Mouse (Mus musculus) monocyte, adult 5-6 weeks (primary cell): ENCODE results near the gene Phyhipl. TPM values are rescaled to one million over a fixed set of nuclear protein-coding genes. Genes with fewer than 3 reads are reported as not detected.
A peak's percentile ranks its signal among the peaks of the same experiment; 100 is the strongest.

Experiments
- ATAC-seq: fragments of 153-309, 156-312 bp; replicated peaks from 2 replicates; pipeline ENCODE4 v1.8.0; 2017; ENCODE audit warnings: mild to moderate bottlenecking; ENCODE audit not compliant: low TSS enrichment, insufficient number of reproducible peaks, severe bottlenecking, poor library complexity, low FRiP score
- total RNA-seq: library from RNA; stranded (forward); fragments of 200-1000, 200-491, 200-594 nt; gene quantifications from 3 replicates; pipeline ENCODE4 v1.2.3, GENCODE M21; 2017

Phyhipl gene
- not detected in 3 replicates for total RNA-seq

DNA sequence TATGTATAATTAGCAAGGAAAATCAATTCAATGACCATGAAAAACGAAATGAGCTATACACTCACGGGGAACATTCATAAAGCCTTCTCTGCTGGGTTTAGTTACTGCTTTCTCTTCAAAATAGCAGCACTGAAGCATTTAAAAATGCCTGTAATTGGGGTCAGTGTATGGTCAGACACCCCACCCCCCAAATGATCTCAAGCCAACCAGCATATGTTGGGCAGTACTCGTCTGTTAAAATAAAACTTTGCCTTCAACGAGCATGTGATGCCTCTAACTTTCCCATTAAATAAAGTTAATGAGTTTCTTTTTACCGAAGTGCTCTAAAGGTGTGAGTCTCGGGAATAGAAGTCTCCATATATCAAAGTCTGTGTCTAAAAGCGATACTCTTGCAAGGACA, at the start of gene Phyhipl:
Gene Phyhipl (minus strand): TSS at position 138 of the 400 bp plus-strand sequence.
- no peak for ATAC-seq

DNA sequence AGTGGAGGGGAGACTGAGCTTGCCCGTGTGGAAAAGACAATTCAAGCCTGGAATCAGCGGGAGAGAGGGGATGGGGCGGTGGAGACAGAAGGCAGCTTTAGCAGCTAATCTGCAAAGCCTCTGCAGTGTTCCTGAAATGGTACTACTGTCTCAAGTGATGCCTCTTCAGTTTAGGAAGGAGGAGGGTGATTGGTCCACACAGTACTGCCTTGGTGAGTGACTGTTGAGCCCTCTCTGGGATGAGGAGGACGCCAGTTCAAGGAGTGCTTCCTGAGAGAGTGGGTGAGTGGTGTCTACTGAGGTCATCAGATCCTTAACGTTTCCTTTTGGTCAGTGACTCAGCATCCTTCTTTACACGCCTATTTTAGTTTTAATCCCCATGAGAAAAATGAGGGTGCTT, 47.4 kb upstream of the Phyhipl start:
- no peak for ATAC-seq

DNA sequence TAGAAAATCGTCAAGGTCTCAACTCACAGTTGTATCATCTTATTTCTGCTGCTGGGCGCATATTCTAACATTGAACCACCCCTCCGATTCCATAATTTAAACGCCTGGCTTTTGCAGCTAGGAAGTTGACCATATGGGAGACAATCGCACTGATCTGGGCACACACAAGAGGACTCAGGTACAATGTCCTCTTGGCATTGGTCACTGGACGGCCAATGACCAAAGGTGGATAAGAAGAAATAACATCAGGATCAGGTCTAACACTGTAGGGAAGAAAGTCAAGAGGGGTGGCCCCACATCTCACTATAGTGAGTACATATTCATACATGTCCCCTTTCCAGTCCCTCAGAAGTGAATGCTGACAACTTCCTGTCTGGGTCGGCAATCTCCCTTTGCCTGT, 43.8 kb upstream of the Phyhipl start:
- no peak for ATAC-seq

DNA sequence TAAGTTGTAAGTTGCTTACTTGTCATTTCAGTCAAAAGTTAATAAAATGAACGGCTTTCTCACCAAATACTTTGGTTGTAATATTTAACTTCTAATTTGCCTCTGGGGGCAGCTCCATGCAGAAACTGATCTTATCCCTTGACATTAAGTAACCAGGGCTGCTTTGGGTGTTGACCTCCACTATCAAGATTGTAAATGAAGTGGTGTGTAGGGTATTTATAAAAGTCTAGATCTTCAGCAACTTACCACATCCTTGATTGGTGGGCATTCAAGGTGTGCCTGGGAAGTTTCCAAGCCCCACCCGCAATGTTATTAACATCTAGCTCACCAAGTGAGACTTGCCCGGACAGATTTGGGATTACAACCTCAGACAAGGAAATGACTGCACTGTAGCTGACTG, 42.2 kb upstream of the Phyhipl start:
- no peak for ATAC-seq

DNA sequence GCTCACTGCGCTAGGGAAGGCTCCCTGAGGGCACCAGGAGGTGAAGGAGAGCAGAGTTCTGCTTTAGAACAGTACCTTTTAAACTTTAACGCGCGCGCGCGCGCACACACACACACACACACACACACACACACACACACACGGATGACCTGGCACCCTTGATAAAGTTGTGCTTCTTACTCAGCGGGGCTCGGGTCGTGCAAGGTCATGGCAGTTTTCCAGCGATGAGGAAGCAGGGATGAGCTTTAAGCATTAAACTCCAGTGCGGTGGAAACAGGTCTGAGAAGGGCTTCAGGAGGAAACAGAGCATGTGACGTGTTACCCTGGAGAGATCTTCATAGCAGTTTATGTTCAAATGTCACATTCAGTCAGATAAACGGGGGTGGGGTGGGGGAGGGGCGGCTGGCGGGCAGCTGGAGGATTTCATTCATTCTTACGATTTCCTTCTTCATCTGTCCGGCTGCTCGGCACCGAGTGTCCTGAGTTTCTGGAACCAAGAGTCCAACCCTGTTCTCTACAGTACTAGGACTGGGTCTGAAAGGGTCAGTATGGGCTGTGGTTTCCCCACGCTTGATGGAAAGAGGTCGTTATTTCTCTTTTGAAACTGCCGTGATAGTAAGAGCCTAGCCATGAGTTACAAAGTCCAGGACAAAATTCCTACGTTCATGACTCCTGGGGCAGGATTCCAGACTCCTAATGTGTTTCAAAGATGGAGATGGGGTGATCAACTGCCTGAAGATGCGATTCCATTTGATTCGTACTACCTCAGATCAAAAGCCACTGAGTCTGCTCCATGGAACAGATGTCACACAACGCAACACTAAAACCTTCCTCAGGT, 41.2 kb upstream of the Phyhipl start:
- no peak for ATAC-seq

DNA sequence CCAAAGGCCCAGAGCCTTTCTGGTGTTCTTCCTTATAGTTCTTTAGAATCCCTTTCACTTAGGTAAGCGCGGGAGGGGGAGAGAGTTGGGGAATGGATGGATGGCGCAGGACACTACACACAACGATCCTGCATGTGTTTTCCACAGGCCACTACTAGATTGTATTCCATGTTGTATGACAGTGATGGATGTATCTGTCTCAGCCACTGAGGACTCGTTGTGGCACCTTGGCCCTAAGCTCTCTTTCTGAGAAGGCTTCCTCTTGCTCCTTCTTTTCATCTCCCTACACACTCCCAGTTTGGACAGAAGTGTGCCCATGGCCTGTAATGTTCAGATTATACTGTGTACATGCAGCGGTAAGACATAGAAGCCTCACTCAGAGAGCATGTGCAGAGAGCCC, 33.6 kb upstream of the Phyhipl start:
- ATAC-seq: no peak

DNA sequence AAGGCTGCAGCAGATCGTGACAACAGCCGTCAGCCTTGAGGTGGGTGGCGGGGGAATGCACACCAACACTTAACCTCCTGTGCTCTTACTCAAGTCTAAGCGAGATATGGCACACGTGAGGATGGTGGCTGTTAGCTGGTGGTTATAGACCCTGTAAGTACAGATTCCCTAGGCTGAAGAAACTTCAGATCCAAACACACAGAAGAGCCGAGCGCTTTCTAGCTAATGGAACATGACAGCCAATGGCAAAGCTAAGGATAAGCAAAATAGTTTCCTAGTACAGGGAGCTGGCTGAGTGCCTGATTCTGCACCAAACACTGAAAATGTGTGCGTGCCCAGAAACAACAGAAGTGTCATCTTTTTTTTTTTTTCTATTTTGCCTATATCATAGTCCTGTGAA, 33.1 kb upstream of the Phyhipl start:
- ATAC-seq: no peak

DNA sequence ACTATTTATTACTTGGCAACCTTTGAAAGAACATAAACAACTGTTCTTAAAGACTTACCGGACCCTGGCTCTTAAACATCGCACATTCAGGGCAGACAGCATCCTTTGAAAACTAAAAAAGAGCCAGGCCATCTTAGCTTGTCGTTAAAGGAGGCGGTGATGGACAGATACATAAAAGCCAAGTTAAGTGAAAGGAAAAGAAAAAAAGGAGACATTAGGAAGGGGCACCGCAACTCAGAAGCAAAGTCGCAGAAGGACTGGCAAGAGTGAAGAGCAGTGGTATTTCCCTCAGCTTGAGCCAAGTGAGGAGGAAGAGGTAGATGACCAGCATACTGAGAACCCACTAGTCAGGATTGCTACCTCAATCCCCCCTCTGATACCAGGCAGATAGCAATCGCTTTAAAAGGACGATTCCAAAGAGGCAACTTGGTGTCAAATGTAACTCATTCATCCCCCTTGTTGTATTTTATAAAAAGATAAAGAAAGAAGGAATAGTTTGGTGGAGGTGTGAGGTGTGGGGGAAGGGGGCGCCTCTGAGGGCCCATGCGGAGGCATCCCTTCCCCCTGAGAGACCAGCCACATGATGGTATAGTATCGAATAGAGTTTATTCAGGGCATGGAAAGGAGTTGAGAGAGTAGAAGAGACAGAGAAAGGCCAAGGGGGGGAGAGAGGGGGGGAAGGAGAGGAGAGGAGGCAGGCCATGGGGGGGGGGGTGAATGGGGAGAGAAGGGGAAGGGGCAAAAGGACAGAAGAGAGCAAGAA, 31.4 kb upstream of the Phyhipl start:
- no peak for ATAC-seq

DNA sequence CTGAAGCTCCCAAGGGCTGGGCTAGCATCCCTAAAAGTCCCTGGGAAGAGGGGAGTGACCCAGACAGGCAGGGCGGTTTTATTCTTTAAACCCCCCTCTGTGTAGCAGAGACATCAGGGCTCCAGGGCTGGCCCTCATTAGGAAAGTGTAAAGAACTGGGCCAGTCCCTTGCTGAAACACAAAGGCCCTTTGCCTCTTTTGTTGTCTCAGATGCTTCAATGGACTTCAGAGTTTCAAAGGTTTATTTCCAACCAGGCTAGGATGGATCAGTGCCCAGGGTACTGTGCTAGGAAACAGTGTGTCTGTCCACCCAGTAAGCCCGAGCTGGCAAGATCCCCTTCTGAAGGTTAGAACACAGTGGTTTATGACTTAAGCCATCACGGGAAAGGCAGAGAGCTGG, 30.7 kb upstream of the Phyhipl start:
- ATAC-seq: no peak

DNA sequence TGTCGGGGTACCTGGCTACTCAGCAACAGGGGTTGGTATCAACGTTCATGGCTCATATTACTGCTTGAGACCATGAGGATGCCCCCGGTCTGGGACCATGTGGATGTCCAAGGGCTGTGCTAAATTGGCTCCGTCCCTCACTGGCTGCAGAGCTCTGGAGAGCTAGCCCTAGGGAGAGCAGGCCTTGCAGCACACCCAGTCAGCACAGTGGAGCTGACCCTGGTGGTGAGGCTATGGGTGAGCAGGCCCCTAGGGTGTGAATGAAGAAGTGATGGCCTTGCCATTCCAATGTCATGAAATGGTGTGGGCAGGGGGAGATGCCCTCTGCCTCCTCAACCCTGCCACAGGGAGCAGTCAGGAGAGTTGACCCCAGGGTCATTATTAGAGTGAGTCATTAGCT, 27.7 kb upstream of the Phyhipl start:
- ATAC-seq: peak; percentile 27; the same call in 1 of the 2 replicates

DNA sequence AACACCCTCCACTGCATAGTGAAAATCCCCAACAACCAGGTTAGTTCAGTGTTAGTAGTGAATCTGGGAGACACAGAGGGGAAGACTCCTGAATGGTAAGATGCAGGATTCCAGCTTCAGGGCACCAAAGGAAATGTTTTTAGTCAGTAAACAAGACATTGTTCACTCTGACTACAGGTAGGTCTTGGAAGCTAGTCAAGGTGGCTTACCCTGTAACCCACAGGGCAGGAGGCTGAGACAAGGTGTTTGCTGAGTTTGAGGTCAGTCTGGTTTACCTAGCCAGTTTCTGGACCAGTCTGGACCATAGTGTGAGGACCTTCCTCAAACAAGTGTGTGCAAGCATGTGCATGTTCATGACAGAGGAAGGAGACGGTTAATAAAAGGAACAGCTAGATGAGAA, 22.2 kb upstream of the Phyhipl start:
- no peak for ATAC-seq

DNA sequence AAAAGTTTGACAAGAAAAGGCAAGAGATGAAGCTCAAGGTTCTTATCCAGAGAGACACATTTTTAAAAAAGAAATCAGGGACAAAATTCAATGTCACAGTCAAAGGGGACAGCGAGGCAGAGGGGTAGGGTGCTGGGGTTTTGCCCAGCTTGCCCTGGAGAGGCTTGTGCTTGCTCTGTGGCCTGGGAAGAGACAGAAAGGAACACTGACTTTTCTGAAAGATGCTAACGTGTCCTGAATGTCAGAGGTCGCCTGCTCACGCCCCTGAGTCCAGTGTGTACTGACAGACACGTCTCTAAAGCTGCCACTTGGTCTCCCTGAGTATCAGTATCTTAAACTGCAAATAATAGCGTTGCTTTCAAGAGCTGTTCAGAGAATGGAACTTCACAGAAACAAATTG, 507 bp upstream of the Phyhipl start:
- no peak for ATAC-seq

DNA sequence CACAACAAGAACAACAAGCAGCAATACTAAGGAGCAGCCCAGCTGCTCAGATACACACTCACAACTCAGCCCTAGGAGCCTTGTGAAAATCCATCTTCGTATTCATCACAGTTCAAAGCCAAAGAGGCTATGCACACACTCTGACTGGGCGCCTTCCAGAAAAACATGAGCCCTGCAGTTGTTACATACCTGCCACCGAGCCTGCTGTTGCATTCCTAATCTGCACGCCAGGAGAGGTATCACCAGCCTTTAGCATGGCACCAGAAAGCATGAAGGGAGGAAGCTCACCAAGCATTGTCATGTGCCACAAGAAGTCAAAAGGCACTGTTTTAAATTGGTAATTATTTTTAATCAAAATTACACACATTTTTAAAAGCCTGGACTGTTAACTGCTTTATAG, 1.1 kb downstream of the Phyhipl start:
- no peak for ATAC-seq

DNA sequence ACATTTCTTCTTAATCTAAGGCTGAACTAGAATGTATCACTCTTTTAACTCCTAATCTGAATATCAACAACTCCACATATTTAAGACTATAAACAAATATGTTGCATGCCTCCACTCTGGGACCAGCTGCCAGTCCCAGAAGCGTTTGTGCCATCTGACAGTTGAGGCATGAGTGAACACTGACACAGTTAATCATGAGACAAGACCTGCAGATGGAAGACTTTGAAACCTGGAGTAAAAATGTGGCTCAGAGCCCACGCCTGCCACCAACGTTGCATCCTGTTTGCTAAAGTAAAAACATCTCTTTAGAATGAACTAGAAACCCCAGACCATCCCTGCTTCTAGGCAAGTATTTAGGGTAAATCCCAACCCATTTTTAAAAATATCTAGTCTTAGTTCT, 1.6 kb downstream of the Phyhipl start:
- ATAC-seq: no peak

DNA sequence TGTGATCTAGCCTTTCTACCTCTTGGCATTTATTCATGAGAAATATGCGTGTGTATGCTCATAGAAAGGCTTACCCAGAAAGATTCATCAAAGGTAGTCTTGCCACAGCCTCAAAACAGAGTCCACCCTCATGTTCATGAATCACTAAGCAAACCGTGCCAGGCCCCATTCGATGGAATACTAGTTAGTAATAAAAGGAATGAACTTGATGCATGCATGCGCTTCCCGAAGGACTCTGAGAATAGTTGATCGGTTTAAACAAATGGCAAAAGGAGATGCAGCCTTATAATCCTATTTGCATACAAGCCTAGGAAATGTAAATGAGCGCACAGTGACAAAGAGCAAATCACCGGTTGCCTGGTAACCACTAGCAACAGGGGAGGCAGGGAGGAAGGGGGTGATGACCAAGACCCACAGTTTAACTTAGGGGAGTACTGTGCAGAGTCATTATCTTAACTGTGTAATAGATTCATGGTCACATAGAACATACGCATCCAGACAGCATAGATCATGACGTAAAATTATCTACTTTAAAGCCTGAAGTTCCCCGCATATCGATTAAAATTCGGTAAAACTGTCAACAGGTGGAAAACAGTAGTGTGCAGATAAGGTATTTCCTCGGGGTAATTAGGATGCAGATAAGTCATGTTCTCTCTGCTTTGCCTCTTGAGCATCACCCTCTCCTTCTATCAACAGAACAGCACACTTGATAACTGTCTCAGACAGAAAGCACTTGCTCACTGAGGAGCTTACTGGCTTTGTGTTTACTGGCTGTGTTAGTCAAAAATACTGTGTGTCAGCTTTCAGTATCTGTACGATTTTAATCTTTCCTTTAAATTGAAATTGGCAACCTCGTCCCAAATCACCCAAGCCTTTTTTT, 3.8 kb downstream of the Phyhipl start:
- ATAC-seq: no peak

DNA sequence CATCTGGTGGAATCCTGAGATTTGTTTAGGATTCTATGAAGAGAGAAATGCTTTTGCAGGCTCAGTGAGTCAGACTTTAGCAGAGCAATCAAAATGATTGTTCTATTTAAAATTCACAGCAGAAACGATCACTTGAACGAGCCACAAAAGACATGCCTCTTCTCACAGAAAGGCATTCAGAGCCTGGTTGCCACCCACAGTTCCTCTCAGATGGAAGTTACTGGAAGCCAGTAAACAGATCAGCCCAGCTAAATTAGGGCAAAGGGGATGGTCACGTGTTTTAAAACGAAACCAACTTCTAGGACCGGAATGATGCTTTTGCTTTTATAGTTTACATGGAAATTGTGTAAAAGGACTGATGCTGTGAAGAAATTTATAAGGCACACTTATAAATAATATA, 6.9 kb downstream of the Phyhipl start:
- ATAC-seq: no peak

DNA sequence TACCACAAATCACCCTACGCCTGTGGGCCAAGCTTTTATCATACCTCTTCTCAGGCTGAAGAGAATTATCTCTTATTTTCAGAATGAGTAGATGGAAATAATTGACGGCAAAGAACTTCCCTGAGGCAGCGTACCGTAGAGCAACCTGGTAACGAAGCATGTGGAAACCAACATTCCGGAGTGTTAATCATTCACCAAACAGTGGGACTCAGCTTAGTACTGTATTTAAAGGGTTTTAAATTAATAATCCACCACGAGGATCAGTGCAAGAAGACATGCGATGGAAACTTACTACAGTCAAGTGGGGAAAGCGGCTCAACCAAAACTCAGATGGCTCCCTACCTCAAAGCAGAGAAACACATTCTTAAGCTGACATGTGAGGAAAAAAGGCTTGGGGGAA, 12.6 kb downstream of the Phyhipl start:
- no peak for ATAC-seq

DNA sequence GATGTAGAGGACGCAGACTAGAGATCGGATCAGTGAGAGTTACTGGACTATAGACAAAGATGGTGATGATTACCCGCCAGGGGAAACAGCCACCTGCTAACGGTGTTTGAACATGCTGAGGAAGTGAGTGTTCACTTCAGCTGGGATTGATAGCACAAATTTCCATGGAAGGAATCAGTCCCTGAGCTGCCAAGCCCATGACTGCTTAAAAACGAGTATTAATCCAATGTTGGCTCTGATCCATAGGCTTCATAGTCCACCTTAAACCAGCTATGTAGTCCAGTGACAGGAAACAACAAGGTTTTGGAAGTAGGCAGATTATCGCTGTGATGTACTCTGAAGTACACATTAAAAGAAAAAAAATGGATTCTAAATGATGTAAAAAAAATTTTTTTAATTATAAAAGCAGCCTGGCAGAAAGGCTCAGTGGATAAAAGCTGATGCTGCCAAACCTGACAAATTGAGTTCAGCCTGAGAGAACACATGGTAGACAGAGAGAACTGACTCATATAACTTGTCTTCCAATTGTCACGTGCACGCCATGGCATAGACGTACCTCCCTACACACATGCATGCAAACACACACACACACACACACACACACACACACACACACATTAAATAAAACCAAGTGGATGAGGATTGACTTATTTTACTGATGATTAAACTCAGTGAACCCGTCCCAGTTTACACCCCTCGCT, 14.7 kb downstream of the Phyhipl start:
- no peak for ATAC-seq
